Mouse (Mus musculus) forebrain, embryonic 12.5 days (tissue): ENCODE measurements around the gene Tef. TPM values are rescaled to one million over a fixed set of nuclear protein-coding genes. Genes with fewer than 3 reads are reported as not detected.

ENCODE experiments used
- polyA plus RNA-seq: library from polyadenylated mRNA; unstranded; fragments of >200 nt; fragmentation: Nextera tagmentation; extraction: Ambion mirVana; gene quantifications from 2 replicates; pipeline ENCODE4 v1.2.1, GENCODE M21; 2016

The Tef gene
- polyA plus RNA-seq, 1 experiment from 2014 or later, result 25.8 TPM

Other genes starting within 250 kb of the Tef start
- 26.0 and 27.2 TPM in 2 replicates for gene Ep300, start 217.1 kb upstream of the Tef start, polyA plus RNA-seq
- 36.8 and 39.6 TPM in 2 replicates for gene L3mbtl2, start 138.5 kb upstream of the Tef start, polyA plus RNA-seq
- gene Chadl, start 105.1 kb upstream of the Tef start, polyA plus RNA-seq, result 5.0 TPM in 2 replicates
- 45.8 and 51.3 TPM in 2 replicates for gene Zc3h7b, start 57.4 kb upstream of the Tef start, polyA plus RNA-seq
- gene Rangap1, start 56.9 kb upstream of the Tef start, polyA plus RNA-seq, result 166 and 174 TPM in 2 replicates
- gene Tob2, start 56.4 kb downstream of the Tef start, polyA plus RNA-seq, result 24.4 and 24.8 TPM in 2 replicates
- 138 and 140 TPM in 2 replicates for gene Phf5a, start 69.5 kb downstream of the Tef start, polyA plus RNA-seq
- 184 and 185 TPM in 2 replicates for gene Aco2, start 69.9 kb downstream of the Tef start, polyA plus RNA-seq
- gene Polr3h, start 123.8 kb downstream of the Tef start, polyA plus RNA-seq, result 69.8 and 75.6 TPM in 2 replicates
- gene Csdc2, start 134.3 kb downstream of the Tef start, polyA plus RNA-seq, result 35.8 and 39.9 TPM in 2 replicates
- gene Pmm1, start 158.5 kb downstream of the Tef start, polyA plus RNA-seq, result 42.0 and 44.0 TPM in 2 replicates
- gene 1700029P11Rik, start 178.1 kb downstream of the Tef start, polyA plus RNA-seq, result not detected in 2 replicates
- gene Xrcc6, start 185.4 kb downstream of the Tef start, polyA plus RNA-seq, result 58.5 and 64.4 TPM in 2 replicates
- gene Desi1, start 231.4 kb downstream of the Tef start, polyA plus RNA-seq, result 39.2 and 40.7 TPM in 2 replicates
- gene Snu13, start 245.2 kb downstream of the Tef start, polyA plus RNA-seq, result 210 and 220 TPM in 2 replicates